Mouse (Mus musculus): ENCODE results near the gene Bahd1. TPM values are rescaled to one million over a fixed set of nuclear protein-coding genes. Genes with fewer than 3 reads are reported as not detected.

Bahd1 gene
- polyA plus RNA-seq, 1 experiment from 2014 or later: 1.3 TPM

DNA sequence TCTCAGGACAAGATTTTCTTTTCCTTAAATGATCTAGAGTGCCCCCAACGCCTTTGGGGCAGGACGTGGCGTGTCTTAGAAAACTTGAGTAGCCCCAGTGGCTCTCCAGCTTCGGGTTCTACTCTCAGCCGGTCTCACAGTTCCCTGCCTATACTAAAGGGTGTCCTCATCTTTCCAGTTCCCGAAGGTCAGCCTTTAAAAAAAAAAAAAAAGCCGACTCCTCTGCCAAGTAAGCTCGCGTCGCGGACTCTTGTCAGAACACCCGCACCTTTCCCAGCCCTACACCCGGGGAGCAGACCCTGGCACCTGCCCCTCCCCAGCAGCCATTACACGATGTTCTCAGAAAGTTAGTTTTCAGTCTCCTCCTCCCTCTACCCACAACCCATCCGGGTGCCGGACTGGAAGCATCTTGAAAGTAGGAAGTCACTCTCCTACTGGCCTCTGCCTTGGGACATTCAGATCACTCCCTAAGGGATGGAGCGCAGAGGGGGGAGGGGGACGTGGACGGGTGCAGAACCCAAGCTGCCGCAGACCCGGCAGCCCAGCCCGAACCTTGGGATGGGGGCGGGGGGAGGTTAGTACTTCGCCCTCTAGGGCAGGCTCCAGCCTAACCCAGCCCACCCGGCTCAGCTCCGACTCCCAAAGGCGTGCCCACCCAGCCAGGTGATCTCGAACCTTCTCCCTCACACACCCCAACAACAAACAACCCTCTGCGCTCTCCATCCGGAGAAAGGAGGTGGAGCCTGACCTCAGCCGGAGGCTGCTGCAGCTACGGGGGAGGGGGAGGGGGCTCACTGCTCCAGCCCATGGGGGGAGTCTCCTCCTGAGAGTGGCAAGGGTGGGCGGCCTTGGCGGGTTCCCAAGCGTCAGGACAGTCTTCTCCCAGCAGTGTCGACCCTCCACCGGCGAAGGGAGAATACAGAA, 3.9 kb upstream of the Bahd1 start:
- no peak for ATAC-seq (ENCODE audit: low read depth)
- DNase-seq (ENCODE audit: low spot score): peak; percentile 43
- Histone ChIP-seq H3K4me1 (ENCODE audit: control insufficient read depth, insufficient read depth, low read length) (peaks cover 23% of the 10 kb centered on the region), H3K27me3 (replicated peaks; ENCODE audit: control insufficient read depth, insufficient read depth, low read length) (peaks cover 72% of the 10 kb centered on the region), H3K27ac (replicated peaks; ENCODE audit: low read depth, low read length) (no peak overlapping the region), H3K9me3 (ENCODE audit: control insufficient read depth, low read length) (no peaks in the 10 kb centered on the region), H3K9ac (ENCODE audit: low read depth, low read length) (peak overlapping the region; percentile 52), H3K4me3 (ENCODE audit: low read depth, low read length) (peak overlapping the region; percentile 49), H3K4me2 (ENCODE audit: low read depth, low read length) (peak overlapping the region; percentile 92), H3K36me3 (ENCODE audit: control insufficient read depth, insufficient read depth, low read length) (no peaks in the 10 kb centered on the region)
- under 1% methylated on average over 33 of the region's 38 CpGs for WGBS

DNA sequence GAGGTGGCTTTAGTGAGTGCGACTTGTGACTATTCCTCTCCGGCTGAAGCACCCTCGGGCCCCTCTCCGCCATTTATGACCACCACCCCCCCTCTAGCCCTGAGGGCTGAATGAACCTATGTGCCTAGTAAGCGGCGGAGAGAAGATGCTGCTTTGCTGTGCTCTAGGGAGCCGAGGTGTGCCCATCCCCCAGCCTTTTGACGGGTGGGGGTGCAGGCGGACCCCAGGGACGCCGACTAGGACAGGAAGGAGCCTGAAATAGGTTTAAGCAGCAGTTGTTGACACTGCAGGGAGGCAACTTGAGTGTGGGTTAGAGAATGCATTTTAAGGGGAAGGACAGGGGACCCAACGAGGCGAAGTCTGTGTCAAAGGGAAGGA, 3.3 kb upstream of the Bahd1 start:
- peak overlapping the region; percentile 92 for H3K4me2 ChIP-seq (ENCODE audit: low read depth, low read length)
- peak overlapping the region; percentile 52 for H3K9ac ChIP-seq (ENCODE audit: low read depth, low read length)
- ATAC-seq (ENCODE audit: low read depth) (no peak), DNase-seq (ENCODE audit: low spot score) (no peak)
- peaks cover 72% of the 10 kb centered on the region for H3K27me3 ChIP-seq (replicated peaks; ENCODE audit: control insufficient read depth, insufficient read depth, low read length)
- peak overlapping the region; percentile 49 for H3K4me3 ChIP-seq (ENCODE audit: low read depth, low read length)
- no peak overlapping the region for H3K27ac ChIP-seq (replicated peaks; ENCODE audit: low read depth, low read length)
- no peaks in the 10 kb centered on the region for H3K9me3 ChIP-seq (ENCODE audit: control insufficient read depth, low read length)
- WGBS: 1% methylated on average over 13 of the region's 13 CpGs
- no peaks in the 10 kb centered on the region for H3K36me3 ChIP-seq (ENCODE audit: control insufficient read depth, insufficient read depth, low read length)
- peaks cover 23% of the 10 kb centered on the region for H3K4me1 ChIP-seq (ENCODE audit: control insufficient read depth, insufficient read depth, low read length)

DNA sequence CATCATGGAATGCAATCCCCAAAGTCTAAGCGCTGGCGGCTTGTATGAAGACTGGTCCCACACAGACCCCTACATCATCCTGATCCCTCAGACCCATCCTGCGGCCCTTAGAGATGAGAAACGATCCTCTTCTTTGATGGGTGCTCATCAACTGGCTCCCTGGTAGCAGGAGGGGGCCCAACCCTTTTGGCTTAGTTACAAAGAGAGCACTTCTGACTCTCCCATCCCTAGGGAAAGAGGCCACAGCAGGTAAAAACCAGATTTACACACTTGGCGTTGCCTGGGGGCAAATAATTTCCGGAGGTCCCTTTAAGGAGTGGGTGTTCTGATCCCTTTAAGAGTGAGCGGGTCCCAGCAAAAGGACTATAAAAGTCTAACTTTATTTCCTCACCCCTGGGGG, 2.8 kb upstream of the Bahd1 start:
- peak overlapping the region; percentile 49 for H3K4me3 ChIP-seq (ENCODE audit: low read depth, low read length)
- no peaks in the 10 kb centered on the region for H3K36me3 ChIP-seq (ENCODE audit: control insufficient read depth, insufficient read depth, low read length)
- WGBS: 2% methylated on average over 7 of the region's 7 CpGs
- H3K27ac ChIP-seq (replicated peaks; ENCODE audit: low read depth, low read length): no peak overlapping the region
- H3K9ac ChIP-seq (ENCODE audit: low read depth, low read length): no peak overlapping the region
- H3K4me1 ChIP-seq (ENCODE audit: control insufficient read depth, insufficient read depth, low read length): peaks cover 23% of the 10 kb centered on the region
- no peak for ATAC-seq (ENCODE audit: low read depth)
- H3K27me3 ChIP-seq (replicated peaks; ENCODE audit: control insufficient read depth, insufficient read depth, low read length): peaks cover 75% of the 10 kb centered on the region
- H3K4me2 ChIP-seq (ENCODE audit: low read depth, low read length): peak overlapping the region; percentile 92
- no peak for DNase-seq (ENCODE audit: low spot score)
- H3K9me3 ChIP-seq (ENCODE audit: control insufficient read depth, low read length): no peaks in the 10 kb centered on the region

DNA sequence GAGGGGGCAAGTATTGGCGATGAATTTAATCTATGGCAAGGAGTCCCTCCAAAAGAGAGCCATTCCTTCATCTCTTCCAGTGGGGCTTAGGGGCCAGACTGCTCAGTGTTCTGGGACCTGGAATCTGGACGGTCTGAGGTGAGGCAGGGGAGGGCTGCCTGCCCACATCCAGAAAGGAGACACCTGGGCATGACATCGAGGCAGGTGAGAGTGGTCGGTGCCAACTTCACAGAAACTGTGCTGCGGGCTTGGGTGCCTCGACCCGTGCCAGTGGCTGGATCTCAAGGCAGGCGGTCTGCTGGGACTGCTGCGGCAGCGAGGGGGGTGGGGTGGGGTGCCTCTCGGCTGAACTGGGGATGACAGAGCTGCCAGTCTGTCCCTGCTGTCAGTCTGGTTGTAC, 2.4 kb upstream of the Bahd1 start:
- peak overlapping the region; percentile 5; the same call in 1 of the 2 replicates for H3K4me3 ChIP-seq (ENCODE audit: low read depth, low read length)

DNA sequence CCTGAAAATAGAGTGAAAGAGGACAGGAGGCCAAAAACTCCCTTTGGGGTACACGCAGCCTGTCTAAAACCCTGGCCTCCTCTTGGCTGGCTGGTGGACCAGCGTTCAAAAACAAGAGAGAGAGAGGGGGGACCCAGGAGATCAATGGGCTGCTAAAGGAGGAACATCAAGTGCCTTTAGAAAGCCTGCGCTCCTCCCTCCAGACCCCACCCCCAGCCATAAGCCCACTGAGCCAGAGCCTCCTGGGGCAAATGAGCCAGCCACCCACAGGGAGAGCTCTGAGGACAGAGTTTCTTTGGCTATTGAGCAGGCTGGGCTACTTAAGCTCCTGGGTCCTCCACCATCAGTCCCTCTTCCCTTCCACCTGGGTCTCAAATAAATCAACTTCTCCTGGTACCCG, 1.4 kb upstream of the Bahd1 start:
- ATAC-seq (ENCODE audit: low read depth) (no peak), DNase-seq (ENCODE audit: low spot score) (no peak)
- no peaks in the 10 kb centered on the region for H3K9me3 ChIP-seq (ENCODE audit: control insufficient read depth, low read length)
- H3K4me2 ChIP-seq (ENCODE audit: low read depth, low read length): no peak overlapping the region
- H3K27me3 ChIP-seq (replicated peaks; ENCODE audit: control insufficient read depth, insufficient read depth, low read length): peaks cover 74% of the 10 kb centered on the region
- peaks cover 36% of the 10 kb centered on the region for H3K4me1 ChIP-seq (ENCODE audit: control insufficient read depth, insufficient read depth, low read length)
- WGBS: 5% methylated on average over 4 of the region's 4 CpGs
- H3K36me3 ChIP-seq (ENCODE audit: control insufficient read depth, insufficient read depth, low read length): no peaks in the 10 kb centered on the region
- no peak overlapping the region for H3K27ac ChIP-seq (replicated peaks; ENCODE audit: low read depth, low read length)
- H3K4me3 ChIP-seq (ENCODE audit: low read depth, low read length): no peak overlapping the region
- no peak overlapping the region for H3K9ac ChIP-seq (ENCODE audit: low read depth, low read length)

More for the DNA sequence above, 2.4 kb upstream of the Bahd1 start:
- Histone ChIP-seq H3K9ac (ENCODE audit: low read depth, low read length) (no peak overlapping the region), H3K36me3 (ENCODE audit: control insufficient read depth, insufficient read depth, low read length) (no peaks in the 10 kb centered on the region), H3K4me2 (ENCODE audit: low read depth, low read length) (no peak overlapping the region), H3K27ac (replicated peaks; ENCODE audit: low read depth, low read length) (no peak overlapping the region), H3K27me3 (replicated peaks; ENCODE audit: control insufficient read depth, insufficient read depth, low read length) (peaks cover 76% of the 10 kb centered on the region), H3K4me1 (ENCODE audit: control insufficient read depth, insufficient read depth, low read length) (peaks cover 26% of the 10 kb centered on the region), H3K9me3 (ENCODE audit: control insufficient read depth, low read length) (no peaks in the 10 kb centered on the region)
- no peak for ATAC-seq (ENCODE audit: low read depth)
- no peak for DNase-seq (ENCODE audit: low spot score)
- WGBS: 3% methylated on average over 11 of the region's 11 CpGs

DNA sequence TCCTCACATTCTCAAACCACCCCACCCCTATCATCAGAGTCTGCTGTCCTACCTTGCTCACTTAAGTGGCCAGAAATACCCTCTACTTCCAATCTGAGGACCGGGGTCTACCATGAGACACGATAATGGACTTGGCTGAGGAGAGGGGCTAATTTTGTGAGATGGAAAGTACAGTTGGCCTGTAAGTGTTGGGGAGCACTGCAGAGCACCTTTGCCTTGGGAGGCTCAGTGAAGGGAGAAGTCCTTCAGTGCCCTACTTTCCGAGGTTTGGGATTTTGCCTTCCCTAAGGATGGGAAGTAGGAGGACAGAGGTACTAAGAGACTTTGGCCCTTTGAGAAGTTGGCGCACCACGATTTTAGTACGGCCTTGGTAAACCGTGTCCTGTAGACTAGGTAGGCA, 871 bp upstream of the Bahd1 start:
- 13% methylated on average over 7 of the region's 7 CpGs for WGBS
- no peak overlapping the region for H3K9ac ChIP-seq (ENCODE audit: low read depth, low read length)
- H3K4me2 ChIP-seq (ENCODE audit: low read depth, low read length): no peak overlapping the region
- H3K4me3 ChIP-seq (ENCODE audit: low read depth, low read length): no peak overlapping the region
- ATAC-seq (ENCODE audit: low read depth) (no peak), DNase-seq (ENCODE audit: low spot score) (no peak)
- H3K27me3 ChIP-seq (replicated peaks; ENCODE audit: control insufficient read depth, insufficient read depth, low read length): peaks cover 74% of the 10 kb centered on the region
- H3K9me3 ChIP-seq (ENCODE audit: control insufficient read depth, low read length): no peaks in the 10 kb centered on the region
- H3K4me1 ChIP-seq (ENCODE audit: control insufficient read depth, insufficient read depth, low read length): peaks cover 37% of the 10 kb centered on the region
- no peak overlapping the region for H3K27ac ChIP-seq (replicated peaks; ENCODE audit: low read depth, low read length)
- H3K36me3 ChIP-seq (ENCODE audit: control insufficient read depth, insufficient read depth, low read length): no peaks in the 10 kb centered on the region

DNA sequence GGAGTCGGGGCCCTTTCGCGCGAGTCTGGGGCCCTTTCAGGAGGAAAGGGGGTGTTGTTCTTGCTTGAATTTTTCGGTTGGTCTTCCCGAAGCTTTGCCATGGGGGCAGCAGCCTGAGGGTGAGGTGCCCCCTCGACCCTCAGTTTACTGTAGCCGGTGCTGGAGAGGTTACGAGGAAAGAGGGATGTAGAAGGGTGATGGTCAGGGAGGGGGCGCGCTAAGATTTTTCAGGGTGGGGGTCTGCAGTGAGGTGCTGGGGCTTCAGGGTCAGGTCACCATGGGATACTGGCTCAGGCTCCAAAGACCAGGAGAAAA, 606 bp downstream of the Bahd1 start:
- WGBS: 2% methylated on average over 11 of the region's 11 CpGs
- ATAC-seq (ENCODE audit: low read depth) (no peak), DNase-seq (ENCODE audit: low spot score) (no peak)
- Histone ChIP-seq H3K36me3 (ENCODE audit: control insufficient read depth, insufficient read depth, low read length) (no peaks in the 10 kb centered on the region), H3K4me3 (ENCODE audit: low read depth, low read length) (peak overlapping the region; percentile 91), H3K4me2 (ENCODE audit: low read depth, low read length) (peak overlapping the region; percentile 99), H3K4me1 (ENCODE audit: control insufficient read depth, insufficient read depth, low read length) (peaks cover 37% of the 10 kb centered on the region), H3K27me3 (replicated peaks; ENCODE audit: control insufficient read depth, insufficient read depth, low read length) (peaks cover 60% of the 10 kb centered on the region), H3K9me3 (ENCODE audit: control insufficient read depth, low read length) (no peaks in the 10 kb centered on the region), H3K9ac (ENCODE audit: low read depth, low read length) (peak overlapping the region; percentile 32), H3K27ac (replicated peaks; ENCODE audit: low read depth, low read length) (no peak overlapping the region)

DNA sequence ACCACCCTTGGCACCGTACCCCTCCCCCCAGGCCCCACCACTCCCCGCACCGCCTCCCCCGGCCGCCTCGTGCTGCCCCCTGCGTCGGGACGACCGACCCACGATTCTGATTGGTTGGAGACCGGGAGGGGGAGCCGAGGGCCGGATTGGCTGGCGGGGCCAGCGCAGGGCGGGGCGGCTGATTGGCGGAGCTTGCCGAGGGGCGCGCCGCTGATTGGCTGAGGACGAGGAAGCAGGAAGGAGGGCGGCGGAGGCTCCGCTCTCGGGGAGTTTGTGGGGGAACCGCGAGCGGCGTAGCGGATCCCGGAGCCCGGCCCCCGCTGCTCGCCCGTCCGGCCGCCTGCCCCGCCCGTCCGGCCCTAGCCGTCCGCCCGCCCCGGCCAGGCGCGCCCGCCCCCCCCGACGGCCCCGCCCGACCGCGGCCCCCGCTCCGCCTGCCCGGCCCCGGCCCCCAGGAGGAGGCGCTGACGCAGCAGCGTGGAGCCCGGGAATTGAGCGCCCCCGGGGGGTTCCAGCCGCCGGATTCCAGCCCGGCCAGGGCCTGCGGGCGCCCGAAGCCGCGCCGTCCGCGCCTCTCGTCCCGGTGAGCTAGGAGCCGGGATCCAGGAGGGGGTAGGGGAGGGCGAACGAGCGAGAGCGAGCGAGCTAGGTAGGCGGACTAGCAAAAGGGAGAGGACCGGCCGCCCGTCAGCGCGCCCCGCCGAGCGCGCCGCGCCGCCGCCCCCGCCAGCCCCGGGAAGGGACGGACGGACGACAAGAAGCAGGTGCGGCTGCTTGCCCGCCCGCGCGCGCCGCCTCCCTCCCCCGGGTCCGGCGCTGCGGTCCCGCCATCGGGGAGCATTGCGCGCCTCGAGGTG, 1.2 kb downstream of the Bahd1 start:
- Histone ChIP-seq H3K4me2 (ENCODE audit: low read depth, low read length) (peak overlapping the region; percentile 99), H3K36me3 (ENCODE audit: control insufficient read depth, insufficient read depth, low read length) (no peaks in the 10 kb centered on the region), H3K27me3 (replicated peaks; ENCODE audit: control insufficient read depth, insufficient read depth, low read length) (peaks cover 54% of the 10 kb centered on the region), H3K4me1 (ENCODE audit: control insufficient read depth, insufficient read depth, low read length) (peaks cover 31% of the 10 kb centered on the region), H3K27ac (replicated peaks; ENCODE audit: low read depth, low read length) (peak overlapping the region; percentile 72), H3K9me3 (ENCODE audit: control insufficient read depth, low read length) (no peaks in the 10 kb centered on the region), H3K4me3 (ENCODE audit: low read depth, low read length) (peak overlapping the region; percentile 91), H3K9ac (ENCODE audit: low read depth, low read length) (peak overlapping the region; percentile 79)
- peak; percentile 97 for DNase-seq (ENCODE audit: low spot score)
- ATAC-seq (ENCODE audit: low read depth): peak; percentile 94
- 0% methylated on average over 5 of the region's 120 CpGs for WGBS
